Mouse (Mus musculus) liver, embryonic 13.5 days (tissue): ENCODE measurements around the gene Babam2. TPM values are rescaled to one million over a fixed set of nuclear protein-coding genes. Genes with fewer than 3 reads are reported as not detected.

Source experiments
- ATAC-seq: fragments of 200-750 bp; cut with Nextera tagmentation; 2 replicates; pipeline ENCODE4 v1.8.0; 2017; ENCODE audit warnings: low read depth, mild to moderate bottlenecking, moderate number of reproducible peaks, moderate library complexity
- DNase-seq: peaks from one replicate; pipeline ENCODE4 v3.0.0; 2022
- H3K27ac ChIP-seq: fragments of 300-500 bp; sonication (generic); 2 replicates; pipeline ENCODE4 v1.5.1; 2015; ENCODE audit warnings: moderate library complexity, mild to moderate bottlenecking, inconsistent platforms
- H3K27me3 ChIP-seq: fragments of 300-500 bp; sonication (generic); 2 replicates; pipeline ENCODE4 v1.6.1; 2015; ENCODE audit warnings: mild to moderate bottlenecking, inconsistent platforms
- H3K36me3 ChIP-seq: fragments of 300-500 bp; sonication (generic); 2 replicates; pipeline ENCODE4 v1.6.1; 2015; ENCODE audit warnings: mild to moderate bottlenecking, inconsistent platforms
- H3K4me1 ChIP-seq: fragments of 300-500 bp; sonication (generic); replicated peaks from 2 replicates; pipeline ENCODE4 v1.6.1; 2015; ENCODE audit warnings: inconsistent platforms
- H3K4me2 ChIP-seq: fragments of 300-500 bp; sonication (generic); 2 replicates; pipeline ENCODE4 v1.6.1; 2015; ENCODE audit warnings: inconsistent platforms, mild to moderate bottlenecking, moderate library complexity
- H3K4me3 ChIP-seq: fragments of 300-500 bp; sonication (generic); replicated peaks from 2 replicates; pipeline ENCODE4 v1.5.1; 2015; ENCODE audit warnings: mild to moderate bottlenecking, inconsistent platforms
- H3K9ac ChIP-seq: fragments of 300-500 bp; sonication (generic); 2 replicates; pipeline ENCODE4 v1.6.1; 2015; ENCODE audit warnings: mild to moderate bottlenecking, inconsistent platforms
- H3K9me3 ChIP-seq: fragments of 300-500 bp; sonication (generic); replicated peaks from 2 replicates; pipeline ENCODE4 v1.6.1; 2016; ENCODE audit warnings: inconsistent platforms
- WGBS: fragments of 180-500 bp; shearing (Covaris S2); methylation state at CpG from one replicate; pipeline ENCODE4 v1.1.7; 2015; ENCODE audit not compliant: insufficient replicate concordance; 5-methylcytosine and 5-hydroxymethylcytosine counted together
- polyA plus RNA-seq: library from polyadenylated mRNA; unstranded; fragments of >200 nt; fragmentation: Nextera tagmentation; extraction: Ambion mirVana; gene quantifications from 2 replicates; pipeline ENCODE4 v1.2.1, GENCODE M21; 2015

Babam2 gene
- polyA plus RNA-seq, 1 experiment from 2014 or later: 37.1 TPM

GRCm38 (mm10) chr5:31755255-31755654, 57.8 kb downstream of the Babam2 start:
- Histone ChIP-seq H3K4me3 (no peak overlapping the region), H3K4me2 (no peak overlapping the region), H3K36me3 (no peaks in the 10 kb centered on the region), H3K27ac (no peak overlapping the region), H3K9me3 (no peaks in the 10 kb centered on the region), H3K9ac (no peak overlapping the region), H3K4me1 (no peaks in the 10 kb centered on the region), H3K27me3 (no peaks in the 10 kb centered on the region)
- 70% methylated on average over 3 of the region's 3 CpGs for WGBS
- DNase-seq (no peak), ATAC-seq (no peak)

- no peak overlapping the region for H3K4me2 ChIP-seq
- H3K4me3 ChIP-seq: no peak overlapping the region
- ATAC-seq: no peak
- no peak overlapping the region for H3K9ac ChIP-seq
- DNase-seq: no peak
- no peaks in the 10 kb centered on the region for H3K27me3 ChIP-seq
- no peaks in the 10 kb centered on the region for H3K9me3 ChIP-seq
- H3K36me3 ChIP-seq: no peaks in the 10 kb centered on the region
- H3K4me1 ChIP-seq: no peaks in the 10 kb centered on the region
- no peak overlapping the region for H3K27ac ChIP-seq
- 54% methylated on average over 9 of the region's 9 CpGs for WGBS
These were observed 61.0 kb downstream of the Babam2 start for GRCm38 (mm10) chr5:31758310-31759091.

GRCm38 (mm10) chr5:31761836-31762235, 64.4 kb downstream of the Babam2 start:
- H3K36me3 ChIP-seq: no peaks in the 10 kb centered on the region
- ATAC-seq (no peak), DNase-seq (no peak)
- H3K27me3 ChIP-seq: no peaks in the 10 kb centered on the region
- H3K27ac ChIP-seq: no peak overlapping the region
- 62% methylated on average over 4 of the region's 4 CpGs for WGBS
- no peaks in the 10 kb centered on the region for H3K9me3 ChIP-seq
- H3K4me1 ChIP-seq: peaks cover 5% of the 10 kb centered on the region
- no peak overlapping the region for H3K9ac ChIP-seq
- no peak overlapping the region for H3K4me3 ChIP-seq
- no peak overlapping the region for H3K4me2 ChIP-seq

GRCm38 (mm10) chr5:31762773-31763172, 65.3 kb downstream of the Babam2 start:
- DNase-seq (no peak), ATAC-seq (no peak)
- no peak overlapping the region for H3K4me3 ChIP-seq
- no peak overlapping the region for H3K9ac ChIP-seq
- H3K36me3 ChIP-seq: no peaks in the 10 kb centered on the region
- no peaks in the 10 kb centered on the region for H3K9me3 ChIP-seq
- H3K4me1 ChIP-seq: peaks cover 14% of the 10 kb centered on the region
- 79% methylated on average over 1 of the region's 1 CpGs for WGBS
- H3K27ac ChIP-seq: no peak overlapping the region
- no peaks in the 10 kb centered on the region for H3K27me3 ChIP-seq
- H3K4me2 ChIP-seq: no peak overlapping the region

- no peak overlapping the region for H3K27ac ChIP-seq
- WGBS: 73% methylated on average over 2 of the region's 2 CpGs
- H3K4me1 ChIP-seq: peaks cover 17% of the 10 kb centered on the region
- ATAC-seq (no peak), DNase-seq (no peak)
- no peak overlapping the region for H3K4me3 ChIP-seq
- no peaks in the 10 kb centered on the region for H3K27me3 ChIP-seq
- no peaks in the 10 kb centered on the region for H3K36me3 ChIP-seq
- no peak overlapping the region for H3K4me2 ChIP-seq
- no peaks in the 10 kb centered on the region for H3K9me3 ChIP-seq
- H3K9ac ChIP-seq: no peak overlapping the region
These were observed 68.3 kb downstream of the Babam2 start for GRCm38 (mm10) chr5:31765824-31766223.

- Histone ChIP-seq H3K36me3 (no peaks in the 10 kb centered on the region), H3K4me1 (peaks cover 17% of the 10 kb centered on the region), H3K27ac (peak overlapping the region; percentile 60; the same call in 1 of the 2 replicates), H3K4me2 (no peak overlapping the region), H3K4me3 (no peak overlapping the region), H3K9me3 (no peaks in the 10 kb centered on the region), H3K9ac (no peak overlapping the region), H3K27me3 (no peaks in the 10 kb centered on the region)
- peak; percentile 61 for ATAC-seq
- WGBS: 6% methylated on average over 4 of the region's 4 CpGs
- DNase-seq: no peak
These were observed 69.5 kb downstream of the Babam2 start for GRCm38 (mm10) chr5:31766841-31767542.

- no peak overlapping the region for H3K9ac ChIP-seq
- WGBS: 75% methylated on average over 5 of the region's 5 CpGs
- ATAC-seq (no peak), DNase-seq (no peak)
- H3K9me3 ChIP-seq: no peaks in the 10 kb centered on the region
- H3K4me1 ChIP-seq: peaks cover 15% of the 10 kb centered on the region
- no peak overlapping the region for H3K27ac ChIP-seq
- H3K36me3 ChIP-seq: no peaks in the 10 kb centered on the region
- H3K4me3 ChIP-seq: no peak overlapping the region
- H3K27me3 ChIP-seq: no peaks in the 10 kb centered on the region
- no peak overlapping the region for H3K4me2 ChIP-seq
These were observed 74.0 kb downstream of the Babam2 start for GRCm38 (mm10) chr5:31771486-31771885.

GRCm38 (mm10) chr5:31771921-31772320, 74.4 kb downstream of the Babam2 start:
- ATAC-seq (no peak), DNase-seq (no peak)
- Histone ChIP-seq H3K9ac (no peak overlapping the region), H3K27ac (no peak overlapping the region), H3K36me3 (no peaks in the 10 kb centered on the region), H3K4me1 (peaks cover 11% of the 10 kb centered on the region), H3K4me2 (no peak overlapping the region), H3K4me3 (no peak overlapping the region), H3K27me3 (no peaks in the 10 kb centered on the region), H3K9me3 (no peaks in the 10 kb centered on the region)
- WGBS: 76% methylated on average over 4 of the region's 4 CpGs

- 73% methylated on average over 6 of the region's 6 CpGs for WGBS
- ATAC-seq (no peak), DNase-seq (no peak)
- Histone ChIP-seq H3K4me3 (no peak overlapping the region), H3K27ac (no peak overlapping the region), H3K36me3 (no peaks in the 10 kb centered on the region), H3K4me1 (no peaks in the 10 kb centered on the region), H3K9me3 (no peaks in the 10 kb centered on the region), H3K4me2 (no peak overlapping the region), H3K9ac (no peak overlapping the region), H3K27me3 (no peaks in the 10 kb centered on the region)
These were observed 77.5 kb downstream of the Babam2 start for GRCm38 (mm10) chr5:31774976-31775375.

- no peak overlapping the region for H3K4me2 ChIP-seq
- no peaks in the 10 kb centered on the region for H3K9me3 ChIP-seq
- WGBS: 73% methylated on average over 5 of the region's 5 CpGs
- no peak for ATAC-seq
- H3K9ac ChIP-seq: no peak overlapping the region
- no peak overlapping the region for H3K27ac ChIP-seq
- DNase-seq: no peak
- no peaks in the 10 kb centered on the region for H3K36me3 ChIP-seq
- H3K27me3 ChIP-seq: no peaks in the 10 kb centered on the region
- H3K4me3 ChIP-seq: no peak overlapping the region
- no peaks in the 10 kb centered on the region for H3K4me1 ChIP-seq
These were observed 84.1 kb downstream of the Babam2 start for GRCm38 (mm10) chr5:31781624-31782023.

GRCm38 (mm10) chr5:31787201-31787600, 89.7 kb downstream of the Babam2 start:
- H3K9ac ChIP-seq: no peak overlapping the region
- no peak overlapping the region for H3K4me2 ChIP-seq
- ATAC-seq (no peak), DNase-seq (no peak)
- H3K9me3 ChIP-seq: no peaks in the 10 kb centered on the region
- H3K36me3 ChIP-seq: no peaks in the 10 kb centered on the region
- H3K4me3 ChIP-seq: no peak overlapping the region
- WGBS: 76% methylated on average over 3 of the region's 3 CpGs
- no peak overlapping the region for H3K27ac ChIP-seq
- H3K27me3 ChIP-seq: no peaks in the 10 kb centered on the region
- no peaks in the 10 kb centered on the region for H3K4me1 ChIP-seq

GRCm38 (mm10) chr5:31787622-31788021, 90.1 kb downstream of the Babam2 start:
- no peak overlapping the region for H3K27ac ChIP-seq
- no peak overlapping the region for H3K4me2 ChIP-seq
- no peaks in the 10 kb centered on the region for H3K4me1 ChIP-seq
- no peaks in the 10 kb centered on the region for H3K9me3 ChIP-seq
- H3K36me3 ChIP-seq: no peaks in the 10 kb centered on the region
- 50% methylated on average over 3 of the region's 3 CpGs for WGBS
- H3K27me3 ChIP-seq: no peaks in the 10 kb centered on the region
- DNase-seq (no peak), ATAC-seq (no peak)
- no peak overlapping the region for H3K4me3 ChIP-seq
- H3K9ac ChIP-seq: no peak overlapping the region
